In genomic region chr9:66864708-66865107, GRCm38 (mm10) we compare ENCODE assay signal across 17 mouse cellular contexts. TPM values are rescaled to one million over a fixed set of nuclear protein-coding genes. Genes with fewer than 3 reads are reported as not detected.
DNase-seq lines count a peak whose midpoint lies in the region; ATAC-seq and TF ChIP-seq lines count a peak whose summit lies in the region.
"Had no signal": no experiment of that assay in that cellular context is flagged by ENCODE, and none has a peak within 500 bp of the region (broad histone marks: within the 10 kb centered on the region; RNA-seq: fewer than 3 reads in every experiment).

No protein-coding gene starts in this region.

- 0 out of 2 replicates have a peak overlapping the region, but pooled peaks have one; percentile 22 for H3K27ac ChIP-seq in kidney, embryonic 15.5 days
- H3K27ac ChIP-seq in midbrain, embryonic 12.5 days (replicated peaks) = 0 out of 2 replicates have a peak overlapping the region, but pooled peaks have one; percentile 6
- no peak overlapping the region for H3K27ac ChIP-seq in midbrain, embryonic 16.5 days (ENCODE audit: low read length)
- 0 out of 2 replicates have a peak overlapping the region, but pooled peaks have one; percentile 38 for H3K27ac ChIP-seq in embryonic fibroblast, embryonic 13.5 days (ENCODE audit: insufficient read depth, low read length)
- H3K27ac ChIP-seq in forebrain, embryonic 16.5 days (ENCODE audit: low read length) = peak overlapping the region; percentile 31
- H3K27ac ChIP-seq: intestine, embryonic 15.5 days had no signal

- H3K36me3 ChIP-seq in kidney, embryonic 15.5 days = peaks cover 6% of the 10 kb centered on the region
- H3K36me3 ChIP-seq in midbrain, embryonic 12.5 days = peaks cover 16% of the 10 kb centered on the region; the same call in 1 of the 2 replicates
- no peaks in the 10 kb centered on the region; the same call in 1 of the 2 replicates for H3K36me3 ChIP-seq in midbrain, embryonic 16.5 days (ENCODE audit: control insufficient read depth, insufficient read depth, low read length)
- H3K36me3 ChIP-seq in forebrain, embryonic 16.5 days (ENCODE audit: control insufficient read depth, insufficient read depth) = no peaks in the 10 kb centered on the region

- 53% methylated on average over 3 of the region's 3 CpGs for WGBS in kidney, embryonic 15.5 days
- 68% methylated on average over 3 of the region's 3 CpGs for WGBS in midbrain, embryonic 12.5 days
- WGBS in midbrain, embryonic 16.5 days = 61% methylated on average over 3 of the region's 3 CpGs
- WGBS in forebrain, embryonic 16.5 days = 31% methylated on average over 3 of the region's 3 CpGs

- no peak overlapping the region for H3K4me2 ChIP-seq in kidney, embryonic 15.5 days
- no peak overlapping the region for H3K4me2 ChIP-seq in midbrain, embryonic 12.5 days (replicated peaks)
- H3K4me2 ChIP-seq in midbrain, embryonic 16.5 days (ENCODE audit: low read length) = no peak overlapping the region
- H3K4me2 ChIP-seq in forebrain, embryonic 16.5 days (ENCODE audit: low read length) = no peak overlapping the region
- H3K4me2 ChIP-seq: heart, embryonic 12.5 days; intestine, embryonic 15.5 days had no signal

- H3K9me3 ChIP-seq in kidney, embryonic 15.5 days (replicated peaks) = no peaks in the 10 kb centered on the region
- no peaks in the 10 kb centered on the region for H3K9me3 ChIP-seq in midbrain, embryonic 12.5 days
- H3K9me3 ChIP-seq in midbrain, embryonic 16.5 days (replicated peaks; ENCODE audit: control insufficient read depth, low read length, poor library complexity, severe bottlenecking) = no peaks in the 10 kb centered on the region
- H3K9me3 ChIP-seq in forebrain, embryonic 16.5 days (ENCODE audit: control insufficient read depth, low read length) = no peaks in the 10 kb centered on the region
- H3K9me3 ChIP-seq: heart, embryonic 12.5 days; intestine, embryonic 15.5 days had no signal

- no peak for DNase-seq in kidney, adult 8-10 months
- no peak for DNase-seq in gastrocnemius, adult 8-10 months (ENCODE audit: low spot score in 2 of 2)
- DNase-seq: adrenal gland, adult 2 months; cerebellum, adult 8-10 months; gastrocnemius, postnatal 14 days; heart, postnatal 4 days; kidney, postnatal 25 days; lung, adult 2 months; thymus, postnatal 25 days had no signal

- H3K4me1 ChIP-seq in kidney, embryonic 15.5 days = peaks cover 23% of the 10 kb centered on the region
- peaks cover 28% of the 10 kb centered on the region for H3K4me1 ChIP-seq in midbrain, embryonic 12.5 days
- H3K4me1 ChIP-seq in midbrain, embryonic 16.5 days (ENCODE audit: control insufficient read depth, insufficient read depth, low read length) = no peaks in the 10 kb centered on the region; the same call in 1 of the 2 replicates
- no peaks in the 10 kb centered on the region; the same call in 1 of the 2 replicates for H3K4me1 ChIP-seq in embryonic fibroblast, embryonic 13.5 days (ENCODE audit: control insufficient read depth, insufficient read depth, low read length)
- H3K4me1 ChIP-seq in forebrain, embryonic 16.5 days (replicated peaks; ENCODE audit: control insufficient read depth, insufficient read depth, low read length) = peaks cover 30% of the 10 kb centered on the region

- ATAC-seq in kidney, embryonic 15.5 days (replicated peaks; ENCODE audit: low FRiP score) = no peak
- no peak for ATAC-seq in midbrain, embryonic 12.5 days (ENCODE audit: low FRiP score, low read depth)
- ATAC-seq in midbrain, embryonic 16.5 days = no peak
- ATAC-seq in forebrain, embryonic 16.5 days = no peak
- ATAC-seq in CD4-positive, CD25-positive, alpha-beta regulatory T cell, adult 4 months = no peak
- ATAC-seq: intestine, embryonic 15.5 days had no signal

- no peaks in the 10 kb centered on the region for H3K27me3 ChIP-seq in kidney, embryonic 15.5 days
- no peaks in the 10 kb centered on the region for H3K27me3 ChIP-seq in midbrain, embryonic 12.5 days
- no peaks in the 10 kb centered on the region for H3K27me3 ChIP-seq in midbrain, embryonic 16.5 days (ENCODE audit: control insufficient read depth, insufficient read depth, low read depth, low read length)
- H3K27me3 ChIP-seq in forebrain, embryonic 16.5 days (replicated peaks; ENCODE audit: control insufficient read depth, insufficient read depth, low read length) = no peaks in the 10 kb centered on the region
- H3K27me3 ChIP-seq: heart, embryonic 12.5 days; intestine, embryonic 15.5 days had no signal

- H3K9ac ChIP-seq in kidney, embryonic 15.5 days = no peak overlapping the region
- H3K9ac ChIP-seq in midbrain, embryonic 12.5 days (replicated peaks) = no peak overlapping the region
- H3K9ac ChIP-seq in midbrain, embryonic 16.5 days (ENCODE audit: low read depth, low read length) = no peak overlapping the region
- H3K9ac ChIP-seq in forebrain, embryonic 16.5 days (replicated peaks; ENCODE audit: low read depth, low read length) = no peak overlapping the region
- H3K9ac ChIP-seq: heart, embryonic 12.5 days; intestine, embryonic 15.5 days had no signal

- TF ChIP-seq CTCF in embryonic fibroblast, embryonic 13.5 days (IDR thresholded peaks at IDR 0.05; ENCODE audit: borderline replicate concordance, insufficient read depth, low read length) = no peak

- no peak for TF ChIP-seq POLR2A in embryonic fibroblast, embryonic 13.5 days (IDR thresholded peaks at IDR 0.05; ENCODE audit: low read depth, low read length)

- H3K4me3 ChIP-seq in kidney, embryonic 15.5 days (replicated peaks) = no peak overlapping the region
- H3K4me3 ChIP-seq in midbrain, embryonic 12.5 days = no peak overlapping the region
- no peak overlapping the region for H3K4me3 ChIP-seq in midbrain, embryonic 16.5 days (ENCODE audit: low read depth, low read length)
- no peak overlapping the region for H3K4me3 ChIP-seq in embryonic fibroblast, embryonic 13.5 days (ENCODE audit: insufficient read depth, low read length)
- no peak overlapping the region for H3K4me3 ChIP-seq in forebrain, embryonic 16.5 days (replicated peaks; ENCODE audit: low read length)
- H3K4me3 ChIP-seq: heart, embryonic 12.5 days; intestine, embryonic 15.5 days had no signal

RNA-seq across cellular contexts. Expression of gene Aph1c, which starts 30.2 kb away (rescaled TPM):
- polyA plus RNA-seq in kidney, embryonic 15.5 days (2015; fragmentation: Nextera tagmentation; extraction: Ambion mirVana) = 5.4 and 7.2 TPM in 2 replicates
- 1.3 and 3.0 TPM in 2 replicates for polyA plus RNA-seq in midbrain, embryonic 12.5 days (2016; fragmentation: Nextera tagmentation; extraction: Ambion mirVana)
- 2.6 and 3.0 TPM in 2 replicates for polyA plus RNA-seq in midbrain, embryonic 16.5 days (2015; fragmentation: Nextera tagmentation; extraction: Ambion mirVana)
- 0.40 and 4.9 TPM in 2 replicates for polyA plus RNA-seq in embryonic fibroblast, embryonic 13.5 days (2011; ENCODE audit: insufficient read length, low read depth, missing spikeins)
- polyA plus RNA-seq in forebrain, embryonic 16.5 days (2015; fragmentation: Nextera tagmentation; extraction: Ambion mirVana) = 3.1 and 5.9 TPM in 2 replicates
- 1 to 10 TPM in 2 of 4 experiments, under 1 TPM in 2; 0.34 to 1.9 (median 1.3) TPM for total RNA-seq in gastrocnemius, adult 8-10 months (2022)
- under 1 TPM; 0.38 to 0.44 TPM for polyA plus RNA-seq in CD4-positive, CD25-positive, alpha-beta regulatory T cell, adult 4 months (2017; shearing (Covaris generic))

RNA-seq across cellular contexts. Expression of gene Rab8b, which starts 54.8 kb away (rescaled TPM):
- 24.4 and 26.4 TPM in 2 replicates for polyA plus RNA-seq in kidney, embryonic 15.5 days (2015; fragmentation: Nextera tagmentation; extraction: Ambion mirVana)
- 34.8 and 37.2 TPM in 2 replicates for polyA plus RNA-seq in midbrain, embryonic 12.5 days (2016; fragmentation: Nextera tagmentation; extraction: Ambion mirVana)
- polyA plus RNA-seq in midbrain, embryonic 16.5 days (2015; fragmentation: Nextera tagmentation; extraction: Ambion mirVana) = 29.4 and 30.7 TPM in 2 replicates
- polyA plus RNA-seq in embryonic fibroblast, embryonic 13.5 days (2011; ENCODE audit: insufficient read length, low read depth, missing spikeins) = 31.9 and 32.5 TPM in 2 replicates
- polyA plus RNA-seq in forebrain, embryonic 16.5 days (2015; fragmentation: Nextera tagmentation; extraction: Ambion mirVana) = 41.2 and 41.5 TPM in 2 replicates
- 1 to 10 TPM; 5.1 to 6.4 (median 5.8) TPM for total RNA-seq in gastrocnemius, adult 8-10 months (2022)
- polyA plus RNA-seq in CD4-positive, CD25-positive, alpha-beta regulatory T cell, adult 4 months (2017; shearing (Covaris generic)) = 100 to 1,000 TPM; 138 to 179 TPM
